Comparison of ENCODE assay signal across 23 mouse cellular contexts in the genomic region with DNA sequence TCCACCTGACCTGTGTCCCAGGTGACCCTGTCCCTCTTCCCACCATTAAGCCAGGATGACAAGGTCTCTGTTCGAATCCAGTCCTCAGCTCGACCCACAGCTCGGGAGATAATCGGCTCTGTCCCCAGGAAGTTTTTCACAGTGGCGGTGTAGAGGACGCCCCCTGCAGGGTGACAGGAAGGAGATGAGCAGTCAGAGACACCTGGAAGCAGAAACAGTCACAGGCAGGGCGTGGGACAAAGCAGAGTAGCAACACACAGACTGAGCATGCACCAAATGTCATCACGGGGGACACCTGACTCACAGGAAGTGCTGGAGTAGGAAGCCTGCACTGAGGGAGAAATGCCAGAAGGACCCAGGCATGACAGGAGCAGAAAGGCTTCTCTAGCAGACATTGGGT. TPM values are rescaled to one million over a fixed set of nuclear protein-coding genes. Genes with fewer than 3 reads are reported as not detected.
DNase-seq lines count a peak whose midpoint lies in the region; ATAC-seq and TF ChIP-seq lines count a peak whose summit lies in the region.
"Had no signal": no experiment of that assay in that cellular context is flagged by ENCODE, and none has a peak within 500 bp of the region (broad histone marks: within the 10 kb centered on the region; RNA-seq: fewer than 3 reads in every experiment).

No protein-coding gene starts in this region.

- H3K27ac ChIP-seq in hindbrain, postnatal 0 days = no peak overlapping the region
- no peak overlapping the region for H3K27ac ChIP-seq in hindbrain, embryonic 16.5 days (ENCODE audit: low read depth, low read length)
- H3K27ac ChIP-seq: embryonic facial prominence, embryonic 15.5 days; heart, embryonic 10.5 days; hindbrain, embryonic 13.5 days; midbrain, embryonic 10.5 days; neural tube, embryonic 12.5 days; stomach, postnatal 0 days had no signal

- ATAC-seq in hindbrain, postnatal 0 days = no peak
- ATAC-seq in hindbrain, embryonic 16.5 days = no peak
- 0 out of 2 replicates have a peak, but pooled peaks have one; percentile 2 for ATAC-seq in granulocyte monocyte progenitor cell, adult 5-6 weeks (replicated peaks; ENCODE audit: poor library complexity, severe bottlenecking)

- 69% methylated on average over 8 of the region's 8 CpGs for WGBS in hindbrain, postnatal 0 days
- 63% methylated on average over 8 of the region's 8 CpGs for WGBS in hindbrain, embryonic 16.5 days

- TF ChIP-seq CTCF in hindbrain, postnatal 0 days (IDR thresholded peaks at IDR 0.05; ENCODE audit: low read depth) = 0 out of 2 replicates have a peak, but pooled peaks have one; percentile 7

- H3K36me3 ChIP-seq in hindbrain, postnatal 0 days (ENCODE audit: insufficient read depth, low read length) = no peaks in the 10 kb centered on the region; the same call in 1 of the 2 replicates
- peaks cover 23% of the 10 kb centered on the region for H3K36me3 ChIP-seq in hindbrain, embryonic 16.5 days (ENCODE audit: control insufficient read depth, insufficient read depth, low read length)
- H3K36me3 ChIP-seq: embryonic facial prominence, embryonic 15.5 days; heart, embryonic 10.5 days; midbrain, embryonic 10.5 days had no signal

- no peaks in the 10 kb centered on the region for H3K27me3 ChIP-seq in hindbrain, postnatal 0 days (ENCODE audit: insufficient read depth, low read length)
- no peaks in the 10 kb centered on the region; the same call in 1 of the 2 replicates for H3K27me3 ChIP-seq in hindbrain, embryonic 16.5 days (replicated peaks; ENCODE audit: control insufficient read depth, insufficient read depth, low read length)
- H3K27me3 ChIP-seq: embryonic facial prominence, embryonic 15.5 days; neural tube, embryonic 12.5 days had no signal

- H3K9ac ChIP-seq in hindbrain, postnatal 0 days (replicated peaks; ENCODE audit: low read length) = no peak overlapping the region
- H3K9ac ChIP-seq in hindbrain, embryonic 16.5 days (ENCODE audit: low read depth, low read length) = no peak overlapping the region
- H3K9ac ChIP-seq: embryonic facial prominence, embryonic 15.5 days; hindbrain, embryonic 13.5 days; neural tube, embryonic 12.5 days had no signal

- no peaks in the 10 kb centered on the region for H3K4me1 ChIP-seq in hindbrain, postnatal 0 days (ENCODE audit: insufficient read depth, low read length)
- H3K4me1 ChIP-seq in hindbrain, embryonic 16.5 days (ENCODE audit: control insufficient read depth, insufficient read depth, low read depth, low read length) = no peaks in the 10 kb centered on the region
- H3K4me1 ChIP-seq: heart, embryonic 10.5 days; hindbrain, embryonic 13.5 days; midbrain, embryonic 10.5 days; neural tube, embryonic 12.5 days had no signal

- no peak for DNase-seq in hindbrain, postnatal 0 days (ENCODE audit: low spot score)
- DNase-seq in ES-CJ7 (ENCODE audit: low read depth, low spot score) (peak; percentile 39), adipocyte (ENCODE audit: low spot score) (no peak)
- DNase-seq in thymus, postnatal 25 days = peak; percentile 46
- DNase-seq in adrenal gland, postnatal 36 days = no peak
- DNase-seq: cerebellum, adult 8-10 months; embryo, embryonic 11 days; gastrocnemius, postnatal 10 days; heart, postnatal 10 days; kidney, adult 18-20 months; kidney, postnatal 14 days; layer of hippocampus, adult 9-11 months; lung, adult 2 months; lung, postnatal 36 days had no signal

- no peak overlapping the region for H3K4me2 ChIP-seq in hindbrain, postnatal 0 days (ENCODE audit: low read depth, low read length)
- H3K4me2 ChIP-seq in hindbrain, embryonic 16.5 days (ENCODE audit: low read length) = no peak overlapping the region
- H3K4me2 ChIP-seq: embryonic facial prominence, embryonic 15.5 days; hindbrain, embryonic 13.5 days; neural tube, embryonic 12.5 days had no signal

- no peaks in the 10 kb centered on the region for H3K9me3 ChIP-seq in hindbrain, postnatal 0 days (ENCODE audit: low read length)
- H3K9me3 ChIP-seq in hindbrain, embryonic 16.5 days (ENCODE audit: control insufficient read depth, low read length) = no peaks in the 10 kb centered on the region
- H3K9me3 ChIP-seq: embryonic facial prominence, embryonic 15.5 days; heart, embryonic 10.5 days; hindbrain, embryonic 13.5 days; midbrain, embryonic 10.5 days; neural tube, embryonic 12.5 days had no signal

- no peak overlapping the region for H3K4me3 ChIP-seq in hindbrain, postnatal 0 days (ENCODE audit: low read length)
- no peak overlapping the region for H3K4me3 ChIP-seq in hindbrain, embryonic 16.5 days (ENCODE audit: low read length)
- H3K4me3 ChIP-seq: embryonic facial prominence, embryonic 15.5 days; heart, embryonic 10.5 days; hindbrain, embryonic 13.5 days; midbrain, embryonic 10.5 days; neural tube, embryonic 12.5 days had no signal

RNA-seq across cellular contexts. Expression of a gene that starts 20.0 kb away (rescaled TPM):
- 19.2 and 21.6 TPM in 2 replicates for total RNA-seq in hindbrain, postnatal 0 days (2014; rRNA removed)
- polyA plus RNA-seq in hindbrain, postnatal 0 days (2015; fragmentation: Nextera tagmentation; extraction: Ambion mirVana) = 18.1 and 19.4 TPM in 2 replicates
- polyA plus RNA-seq in hindbrain, embryonic 16.5 days (2015; fragmentation: Nextera tagmentation; extraction: Ambion mirVana) = 21.9 and 24.8 TPM in 2 replicates
- not detected in 2 replicates for total RNA-seq in granulocyte monocyte progenitor cell, adult 5-6 weeks (2014; fragmentation: Nextera tagmentation)
- total RNA-seq in granulocyte monocyte progenitor cell, adult 5-6 weeks (2017) = not detected in 2 replicates
- under 1 TPM; 0.66 to 0.69 TPM for total RNA-seq in adrenal gland, postnatal 36 days (2021)

RNA-seq across cellular contexts. Expression of a gene that starts 27.2 kb away (rescaled TPM):
- total RNA-seq in hindbrain, postnatal 0 days (2014; rRNA removed) = 0.16 TPM in 1 of 2 replicates, not detected in the other
- 0.24 and 0.38 TPM in 2 replicates for polyA plus RNA-seq in hindbrain, postnatal 0 days (2015; fragmentation: Nextera tagmentation; extraction: Ambion mirVana)
- polyA plus RNA-seq in hindbrain, embryonic 16.5 days (2015; fragmentation: Nextera tagmentation; extraction: Ambion mirVana) = 0.41 TPM in 1 of 2 replicates, not detected in the other
- total RNA-seq in granulocyte monocyte progenitor cell, adult 5-6 weeks (2014; fragmentation: Nextera tagmentation) = 2.2 TPM in 1 of 2 replicates, not detected in the other
- 2.7 and 6.3 TPM in 2 replicates for total RNA-seq in granulocyte monocyte progenitor cell, adult 5-6 weeks (2017)
- total RNA-seq in adrenal gland, postnatal 36 days (2021) = under 1 TPM in 1 of 2 experiments, not detected in 1; 0.13 TPM
- total RNA-seq: left cerebral cortex, postnatal 10 days had no signal
- polyA plus RNA-seq: hindbrain, embryonic 13.5 days; neural tube, embryonic 12.5 days had no signal

Comparison
In these comparisons a context has a peak if more than half of its experiments do, and no peak if none do; other contexts are left out.
1. DNase-seq: peak in ES-CJ7 (single experiment) and thymus, postnatal 25 days (single experiment); none in hindbrain, postnatal 0 days (single experiment), adipocyte (single experiment) and adrenal gland, postnatal 36 days (0 of 2).
2. RNA of a gene that starts 20.0 kb away (total RNA-seq): 19.2 to 21.6 TPM in hindbrain, postnatal 0 days; 0.66 to 0.69 TPM in adrenal gland, postnatal 36 days and not detected in granulocyte monocyte progenitor cell, adult 5-6 weeks; every median in the first group is over 10 times any median in the second.